Mouse (Mus musculus) left cerebral cortex, adult 2 months (tissue): ENCODE measurements around the gene Ly6g6d. TPM values are rescaled to one million over a fixed set of nuclear protein-coding genes. Genes with fewer than 3 reads are reported as not detected.
A peak's percentile ranks its signal among the peaks of the same experiment; 100 is the strongest.

Experiments used
- DNase-seq, 2 experiments: peaks; one replicate each; pipeline ENCODE4 v3.0.0; 2021 to 2022; ENCODE audit warnings: low spot score in 2 of 2, mixed read lengths in 1 of 2; ENCODE audit errors: extremely low spot score in 1 of 2
- H3K27ac ChIP-seq: fragments of 200-600 bp; 2 replicates; pipeline ENCODE4 v1.8.1; 2022
- H3K4me3 ChIP-seq: fragments of 200-600 bp; 2 replicates; pipeline ENCODE4 v1.8.1; 2022
- CTCF ChIP-seq: fragments of 200-600 bp; IDR thresholded peaks from 2 replicates; pipeline ENCODE4 v1.8.1; 2022; ENCODE audit warnings: antibody characterized with exemption, mild to moderate bottlenecking, moderate library complexity
- intact Hi-C: fragments of 180-260 bp; cut with DNase I; formaldehyde crosslinking; loops from one replicate; pipeline ENCODE4 v1.15.1; 2025
- total RNA-seq, 2 experiments: library from RNA; stranded (reverse); gene quantifications; 2 replicates each; pipeline ENCODE4 v1.2.3; 2021

Ly6g6d gene
- total RNA-seq, 2 experiments from 2014 or later: 0.70 to 1.1 TPM

DNA sequence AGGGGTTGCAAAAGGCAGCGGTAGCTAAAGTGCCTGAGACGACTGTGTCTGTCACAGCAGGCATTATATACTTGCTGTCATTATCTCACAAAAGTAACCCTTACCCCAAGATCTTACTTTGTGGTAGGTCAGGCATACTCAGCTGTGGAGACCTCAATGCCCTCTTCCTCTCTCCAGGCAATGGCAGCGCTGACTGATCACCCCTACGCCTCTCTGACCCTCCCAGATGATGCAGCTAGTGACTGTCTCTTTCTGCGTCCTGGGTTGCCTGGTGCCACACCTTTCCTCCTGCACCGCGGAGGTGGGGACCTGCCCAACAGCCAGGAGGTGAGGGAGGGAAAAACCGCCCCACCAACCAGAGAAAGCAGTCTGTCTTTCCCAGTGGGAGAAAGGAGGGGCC, 16.6 kb downstream of the Ly6g6d start:
- intact Hi-C loops: no loop called here
- Histone ChIP-seq H3K4me3 (no peak overlapping the region), H3K27ac (no peak overlapping the region)
- no peak for TF ChIP-seq CTCF
- DNase-seq: no peak

DNA sequence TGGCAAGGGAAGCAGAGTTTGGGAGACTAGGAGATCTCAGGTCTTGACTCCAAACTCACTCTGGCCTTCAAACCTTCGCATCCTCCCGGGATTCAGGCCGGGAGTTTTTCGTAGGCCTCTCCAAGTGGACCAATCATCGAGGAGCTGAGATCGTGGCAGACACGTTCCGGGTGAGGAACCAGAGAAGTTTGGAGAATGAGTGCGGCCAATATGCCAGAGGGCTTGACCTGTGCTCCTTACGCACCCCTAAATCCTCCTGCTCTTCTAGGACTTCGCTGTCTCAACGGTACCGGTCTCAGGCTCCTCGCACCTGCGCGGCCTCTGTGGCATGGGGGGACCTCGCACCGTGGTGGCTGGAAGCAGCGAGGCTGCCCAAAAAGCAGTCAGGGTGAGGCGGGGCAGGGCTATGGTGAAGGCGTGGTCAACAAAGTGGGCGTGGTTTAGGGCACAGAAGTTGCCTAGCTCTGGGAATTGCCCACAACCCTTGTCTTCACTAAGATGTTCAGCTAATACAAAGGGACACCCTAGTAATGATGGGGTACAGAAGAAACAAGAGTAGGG, 17.0 kb downstream of the Ly6g6d start:
- Histone ChIP-seq H3K4me3 (no peak overlapping the region), H3K27ac (no peak overlapping the region)
- TF ChIP-seq CTCF: no peak
- intact Hi-C loops: no loop called here
- DNase-seq: no peak

DNA sequence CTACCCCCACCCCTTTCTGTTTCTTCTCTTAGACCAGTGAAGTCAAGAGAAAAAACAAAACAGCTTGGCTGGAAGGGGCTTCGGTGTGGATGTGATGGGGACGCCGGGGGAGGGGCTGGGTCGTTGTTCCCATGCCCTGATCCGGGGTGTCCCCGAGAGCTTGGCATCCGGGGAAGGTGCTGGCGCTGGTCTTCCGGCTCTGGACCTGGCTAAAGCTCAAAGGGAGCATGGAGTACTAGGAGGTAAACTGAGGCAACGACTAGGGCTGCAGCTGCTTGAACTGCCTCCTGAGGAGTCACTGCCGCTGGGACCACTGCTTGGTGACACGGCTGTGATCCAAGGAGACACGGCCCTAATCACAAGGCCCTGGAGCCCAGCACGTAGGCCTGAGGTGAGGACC, 17.8 kb downstream of the Ly6g6d start:
- no peak for TF ChIP-seq CTCF
- intact Hi-C loops: no loop called here

DNA sequence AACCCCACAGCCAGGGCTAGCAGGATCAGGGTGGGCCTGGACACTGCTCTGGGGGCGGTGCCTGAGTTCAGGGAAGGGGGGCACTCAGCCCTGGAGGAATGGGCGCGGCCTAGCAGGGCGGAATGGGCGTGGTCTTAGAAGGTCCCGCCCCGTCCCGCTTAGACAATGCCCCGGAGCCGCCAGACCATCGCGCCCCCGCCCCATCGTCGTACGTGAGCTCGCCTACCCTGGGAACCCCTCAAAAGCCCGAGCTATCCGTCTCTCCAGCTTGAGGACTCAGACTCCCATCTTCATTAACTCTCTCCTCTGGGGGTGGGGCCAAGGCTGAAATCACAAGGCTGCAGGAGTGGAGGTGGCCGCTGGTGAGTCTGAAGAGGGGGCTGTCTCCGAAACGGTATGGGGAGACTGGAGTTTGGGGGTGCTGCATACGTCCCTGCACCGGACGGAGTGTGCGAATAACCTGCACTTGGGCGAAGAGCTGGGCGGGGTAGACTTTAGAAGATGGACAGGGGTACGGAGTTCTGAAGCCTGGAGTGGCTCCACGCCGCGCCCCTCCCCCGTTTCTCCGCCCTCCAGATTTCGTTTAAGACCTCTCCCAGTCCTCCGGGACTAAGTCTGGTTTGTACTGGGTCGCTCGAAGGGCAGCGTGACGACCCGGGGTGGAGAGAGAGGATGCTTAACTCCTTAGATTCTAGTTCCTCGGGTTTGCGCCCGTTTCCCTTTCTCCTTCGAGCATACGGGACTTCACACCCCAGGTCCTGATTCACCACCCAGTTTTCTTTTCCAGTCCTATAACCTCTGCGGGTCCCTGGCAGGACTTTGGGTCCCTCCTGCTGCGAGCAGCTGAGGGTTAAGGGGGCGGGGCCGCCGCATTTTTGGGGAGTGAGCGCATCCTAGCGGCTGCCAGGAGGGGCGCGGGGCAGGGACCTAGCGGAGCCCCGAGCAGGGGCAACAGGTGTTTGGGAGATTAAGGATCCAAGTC, 18.7 kb downstream of the Ly6g6d start, which contains the start of gene Ddah2:
TSS of gene Ddah2 (plus strand) at position 125 of the 982 bp plus-strand sequence.
- peak; percentile 70 for TF ChIP-seq CTCF
- DNase-seq: peak; percentile 69
- intact Hi-C loops: loop anchor here (1.0 kb wide), 1 partner anchor 38 kb away; no protein-coding TSS in a partner anchor
- Histone ChIP-seq H3K27ac (peak within 1 kb of the TSS; percentile 71), H3K4me3 (peak within 1 kb of the TSS; percentile 65)

More for the DNA sequence above, 17.8 kb downstream of the Ly6g6d start:
- no peak overlapping the region for H3K27ac ChIP-seq
- no peak for DNase-seq
- peak overlapping the region; percentile 65 for H3K4me3 ChIP-seq

DNA sequence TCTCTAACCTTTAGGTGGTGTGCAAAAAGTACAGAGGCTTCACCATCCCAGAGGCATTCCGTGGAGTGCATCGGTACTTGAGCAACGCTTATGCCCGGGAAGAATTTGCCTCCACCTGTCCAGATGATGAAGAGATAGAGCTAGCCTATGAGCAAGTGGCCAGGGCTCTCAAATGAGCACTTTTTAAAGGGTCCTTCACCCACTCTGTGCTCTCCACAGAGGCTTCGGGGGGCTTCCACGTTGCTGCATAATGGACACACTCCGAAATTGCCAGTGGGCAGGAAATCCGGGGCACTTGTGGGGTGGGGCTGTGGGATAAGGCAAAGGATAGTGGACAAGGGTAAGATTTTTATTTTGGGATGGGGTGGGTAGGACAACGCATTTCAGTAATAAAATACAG, 19.5 kb downstream of the Ly6g6d start:
- H3K4me3 ChIP-seq: no peak overlapping the region
- intact Hi-C loops: no loop called here
- TF ChIP-seq CTCF: no peak
- DNase-seq: no peak
- no peak overlapping the region for H3K27ac ChIP-seq

DNA sequence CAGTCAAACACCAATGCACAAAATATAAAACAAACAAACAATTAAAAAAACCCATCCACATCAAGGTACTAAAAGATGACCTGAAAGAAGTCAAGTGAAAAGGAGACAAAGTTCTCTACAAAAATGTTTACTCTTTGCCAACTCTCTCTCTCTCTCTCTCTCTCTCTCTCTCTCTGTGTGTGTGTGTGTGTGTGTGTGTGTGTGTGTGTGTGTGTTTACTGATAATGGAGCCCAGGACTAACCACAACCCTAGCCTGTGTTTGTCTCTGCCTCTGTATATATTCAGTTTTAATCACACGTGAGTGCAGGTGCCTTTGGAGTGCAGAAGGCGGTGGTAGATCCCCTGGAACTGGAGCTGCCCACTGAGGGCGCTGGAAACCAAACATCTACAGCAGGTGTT, 20.8 kb downstream of the Ly6g6d start:
- H3K27ac ChIP-seq: no peak overlapping the region
- H3K4me3 ChIP-seq: no peak overlapping the region
- intact Hi-C loops: no loop called here
- no peak for TF ChIP-seq CTCF
- DNase-seq: no peak

DNA sequence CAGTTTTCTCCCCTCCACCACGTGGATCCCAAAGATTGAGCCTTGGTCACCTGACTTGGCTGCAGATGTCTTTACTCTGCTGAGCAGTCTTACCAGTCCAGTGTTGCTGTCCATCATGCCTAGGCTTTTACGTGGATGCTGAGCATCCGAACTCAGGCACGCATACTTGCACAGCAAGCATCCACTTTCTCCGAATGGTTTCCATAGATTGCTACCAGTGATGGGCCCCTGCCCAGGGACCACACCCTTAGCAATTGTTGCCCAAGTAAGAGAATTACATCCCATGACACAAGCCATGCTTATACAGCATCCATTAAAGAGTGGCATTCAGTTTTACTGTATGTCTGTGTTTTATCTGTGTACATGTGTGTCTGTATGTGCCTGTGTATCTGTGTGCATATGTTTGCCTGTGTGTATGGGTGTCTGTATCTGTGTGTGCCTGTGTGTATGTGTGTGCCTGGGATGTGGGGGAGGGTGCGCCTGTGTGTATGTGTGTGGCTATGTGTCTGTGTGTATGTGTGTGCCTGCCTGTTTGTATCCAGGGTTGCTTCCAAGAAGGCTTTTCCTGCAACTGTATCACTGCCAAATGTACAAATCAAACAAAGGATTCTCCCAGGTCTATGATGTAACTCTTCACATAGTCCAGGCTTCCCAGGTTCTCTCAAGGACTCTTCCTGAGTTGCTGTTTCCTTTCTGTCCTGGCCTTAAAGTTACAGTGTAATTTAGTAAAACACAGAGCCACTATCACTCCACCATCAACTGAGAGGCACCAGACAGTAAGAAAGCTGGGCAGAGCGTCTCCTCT, 22.0 kb downstream of the Ly6g6d start:
- Histone ChIP-seq H3K27ac (no peak overlapping the region), H3K4me3 (no peak overlapping the region)
- intact Hi-C loops: no loop called here
- TF ChIP-seq CTCF: no peak
- no peak for DNase-seq

DNA sequence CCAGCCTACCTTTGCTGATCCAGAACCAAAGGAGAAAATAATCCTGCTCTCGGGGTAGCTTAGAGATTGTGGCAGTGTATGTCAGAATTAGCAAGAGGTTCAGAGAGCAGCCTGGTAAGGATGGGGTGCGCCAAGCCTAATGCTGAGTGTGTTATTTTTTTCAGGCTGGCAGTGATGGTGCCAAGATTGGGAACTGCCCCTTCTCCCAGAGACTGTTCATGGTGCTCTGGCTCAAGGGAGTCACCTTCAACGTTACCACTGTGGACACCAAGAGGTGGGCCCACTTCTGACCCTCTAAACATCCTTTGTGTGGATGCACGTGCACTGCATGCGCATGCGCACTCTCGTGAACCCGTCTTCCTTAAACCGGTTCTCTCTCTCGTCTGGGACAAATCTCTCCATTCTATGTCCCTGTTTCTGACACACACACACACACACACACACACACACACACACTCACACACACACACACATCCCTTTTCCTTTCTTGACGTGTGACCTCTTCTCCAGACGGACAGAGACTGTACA, 25.5 kb downstream of the Ly6g6d start:
- intact Hi-C loops: no loop called here

DNA sequence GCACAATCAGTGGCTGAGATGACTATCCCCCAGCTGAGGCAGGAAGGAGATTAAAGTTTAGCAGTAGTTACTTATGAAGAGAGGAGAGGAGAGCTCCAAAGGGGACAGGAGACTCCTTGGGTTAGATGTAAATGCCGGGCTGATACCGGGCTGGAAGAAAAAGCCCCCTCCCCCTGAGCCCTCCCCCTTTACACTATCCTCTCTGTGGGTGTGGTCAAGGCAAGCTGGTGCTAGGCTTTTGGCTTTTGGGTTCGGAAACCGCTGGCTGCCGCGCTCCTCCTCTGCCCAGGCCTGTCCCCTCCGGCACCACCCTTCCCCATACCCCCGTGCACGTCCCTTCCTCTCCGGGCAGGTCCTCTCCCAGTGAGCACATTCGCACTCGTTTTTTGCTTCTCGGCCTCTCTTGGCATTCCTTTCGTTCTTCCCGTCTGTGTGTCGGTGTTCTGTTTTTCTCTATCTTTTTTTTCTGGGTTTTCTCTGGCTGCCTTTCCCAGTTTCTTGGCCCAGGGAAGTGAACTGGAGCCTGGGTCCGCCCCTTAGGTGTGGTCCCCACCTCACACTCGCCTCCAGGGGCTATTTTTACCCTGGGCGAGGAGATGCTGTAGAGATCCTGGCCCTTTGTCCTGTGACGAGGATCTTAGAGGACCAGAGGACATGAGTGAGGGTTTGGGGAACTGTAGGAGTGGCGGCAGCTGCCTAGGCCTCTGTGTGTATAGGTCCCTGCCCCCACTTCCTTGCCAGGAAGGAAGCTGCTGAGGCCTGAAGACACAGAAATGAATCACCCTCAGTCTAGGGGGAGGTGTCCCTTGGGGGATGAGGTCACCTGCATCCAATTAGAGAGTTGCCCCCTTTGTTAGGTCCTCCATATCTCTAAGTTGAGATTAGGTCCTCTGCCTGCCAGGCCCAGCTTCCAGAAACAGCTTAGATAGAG, 26.4 kb downstream of the Ly6g6d start:
- H3K4me3 ChIP-seq: peak overlapping the region; percentile 37
- DNase-seq: no peak
- peak overlapping the region; percentile 78 for H3K27ac ChIP-seq
- intact Hi-C loops: no loop called here
- TF ChIP-seq CTCF: no peak

More for the DNA sequence above, 25.5 kb downstream of the Ly6g6d start:
- Histone ChIP-seq H3K27ac (peak overlapping the region; percentile 78; the same call in 1 of the 2 replicates), H3K4me3 (no peak overlapping the region)
- no peak for TF ChIP-seq CTCF
- no peak for DNase-seq

DNA sequence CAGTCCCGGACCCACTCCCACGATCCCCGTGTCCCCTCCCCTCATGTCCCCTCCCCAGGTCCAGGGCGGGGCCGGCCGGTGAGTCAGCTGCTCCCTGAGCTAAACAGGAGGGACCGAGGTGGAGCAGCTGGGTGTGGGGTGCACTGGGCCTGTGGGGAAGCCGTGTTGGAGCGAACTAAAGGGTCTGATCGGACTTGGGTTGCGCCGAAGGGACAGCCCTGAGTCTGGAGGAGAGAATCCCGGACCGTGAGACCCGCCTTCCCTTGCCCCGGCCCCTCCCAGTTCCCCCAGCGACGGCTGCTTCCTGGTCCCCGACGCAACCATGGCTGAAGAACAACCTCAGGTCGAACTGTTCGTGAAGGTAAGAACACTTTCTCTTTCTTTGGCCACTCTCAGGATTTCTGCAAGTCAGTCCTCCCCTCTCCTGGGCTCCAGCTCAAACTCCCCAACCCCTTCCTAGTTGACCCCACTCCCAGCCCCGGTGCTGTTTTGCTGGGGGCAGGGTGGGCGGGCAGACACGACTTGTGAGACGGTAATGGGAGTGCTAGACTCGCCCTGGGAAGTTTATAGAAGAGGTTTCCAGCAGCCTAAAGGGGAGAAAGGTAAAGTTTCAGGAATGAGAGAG, 27.6 kb downstream of the Ly6g6d start:
- no peak for DNase-seq
- Histone ChIP-seq H3K27ac (peak overlapping the region; percentile 70), H3K4me3 (peak overlapping the region; percentile 47)
- intact Hi-C loops: no loop called here
- TF ChIP-seq CTCF: no peak
